12 mouse cellular contexts compared by ENCODE assay signal in the genomic region with DNA sequence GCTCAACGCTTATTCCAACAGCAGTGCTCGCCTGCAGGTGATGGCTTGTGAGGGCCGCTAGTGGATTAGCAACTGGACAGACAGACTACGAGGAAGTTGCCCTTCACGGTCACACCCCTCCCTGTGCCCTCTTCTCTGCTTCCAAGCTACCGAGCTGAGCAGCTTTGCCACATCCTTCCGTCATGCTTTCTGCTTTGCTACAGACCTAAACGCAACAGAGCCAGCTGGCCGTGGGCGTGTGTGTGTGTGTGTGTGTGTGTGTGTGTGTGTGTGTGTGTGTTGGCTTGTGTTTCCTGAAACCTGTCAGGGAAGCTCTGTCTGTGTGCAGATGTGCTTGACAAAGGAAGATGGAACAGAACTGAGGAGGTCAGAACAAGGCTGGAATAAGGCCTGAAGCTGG. TPM values are rescaled to one million over a fixed set of nuclear protein-coding genes. Genes with fewer than 3 reads are reported as not detected.
A peak's percentile ranks its signal among the peaks of the same experiment; 100 is the strongest.
DNase-seq lines count a peak whose midpoint lies in the region; ATAC-seq lines count a peak whose summit lies in the region.
"Had no signal": no experiment of that assay in that cellular context is flagged by ENCODE, and none has a peak within 500 bp of the region (broad histone marks: within the 10 kb centered on the region; RNA-seq: fewer than 3 reads in every experiment).

No protein-coding gene starts in this region.

- WGBS in heart, embryonic 12.5 days, result 88% methylated on average over 10 of the region's 10 CpGs

- intact Hi-C loops in heart, postnatal 25 days (cut with DNase I), result no loop called here

- peak; percentile 89 for ATAC-seq in activated CD4-positive, CD25-positive, alpha-beta regulatory T cell, adult 4 months
- no peak for ATAC-seq in heart, embryonic 12.5 days (ENCODE audit: insufficient number of reproducible peaks, low FRiP score)

- H3K9ac ChIP-seq in heart, embryonic 12.5 days, result no peak overlapping the region
- H3K9ac ChIP-seq: neural tube, embryonic 12.5 days had no signal

- peaks cover 89% of the 10 kb centered on the region for H3K36me3 ChIP-seq in heart, embryonic 12.5 days

- H3K4me2 ChIP-seq in heart, embryonic 12.5 days, result no peak overlapping the region
- H3K4me2 ChIP-seq: neural tube, embryonic 12.5 days had no signal

- no peaks in the 10 kb centered on the region for H3K27me3 ChIP-seq in heart, embryonic 12.5 days (replicated peaks)
- H3K27me3 ChIP-seq: neural tube, embryonic 12.5 days had no signal

- no peaks in the 10 kb centered on the region for H3K9me3 ChIP-seq in heart, embryonic 12.5 days (replicated peaks)
- H3K9me3 ChIP-seq: neural tube, embryonic 12.5 days had no signal

- peak; percentile 55 for DNase-seq in 416B (ENCODE audit: low read depth)
- DNase-seq in layer of hippocampus, adult 9-10 months (ENCODE audit: low spot score), result peak; percentile 38
- peak; percentile 78 to 83 for DNase-seq in right cerebral cortex, adult 2 months (ENCODE audit: low spot score in 2 of 2)
- no peak for DNase-seq in heart, postnatal 25 days (ENCODE audit: low spot score)
- DNase-seq in kidney, adult 18-20 months, result no peak
- no peak for DNase-seq in cerebellum, adult 11-12 months
- DNase-seq: kidney, postnatal 10 days; lung, postnatal 10 days had no signal

- H3K27ac ChIP-seq in heart, embryonic 12.5 days (ENCODE audit: poor library complexity, severe bottlenecking), result no peak overlapping the region
- H3K27ac ChIP-seq: neural tube, embryonic 12.5 days had no signal

- H3K4me3 ChIP-seq in heart, embryonic 12.5 days, result no peak overlapping the region
- H3K4me3 ChIP-seq: neural tube, embryonic 12.5 days had no signal

- H3K4me1 ChIP-seq in heart, embryonic 12.5 days (replicated peaks), result peaks cover 3% of the 10 kb centered on the region; the same call in 1 of the 2 replicates
- H3K4me1 ChIP-seq: neural tube, embryonic 12.5 days had no signal

RNA-seq across cellular contexts. Expression of gene Zap70, which starts 35.9 kb away (rescaled TPM):
- 100 to 1,000 TPM; 171 to 269 TPM for polyA plus RNA-seq in activated CD4-positive, CD25-positive, alpha-beta regulatory T cell, adult 4 months (2017; shearing (Covaris generic))
- under 1 TPM; 0.18 to 0.53 TPM for total RNA-seq in heart, postnatal 25 days (2021)
- polyA plus RNA-seq in heart, embryonic 12.5 days (2016; fragmentation: Nextera tagmentation; extraction: Ambion mirVana), result 0.33 and 0.50 TPM in 2 replicates
- total RNA-seq: MEL had no signal

Comparison
In these comparisons a context has a peak if more than half of its experiments do, and no peak if none do; other contexts are left out.
1. DNase-seq: peak in 416B (single experiment), layer of hippocampus, adult 9-10 months (single experiment) and right cerebral cortex, adult 2 months (2 of 2); none in heart, postnatal 25 days (single experiment), kidney, adult 18-20 months (single experiment) and cerebellum, adult 11-12 months (single experiment).
2. RNA of gene Zap70, which starts 35.9 kb away (polyA plus RNA-seq): 171 to 269 TPM in activated CD4-positive, CD25-positive, alpha-beta regulatory T cell, adult 4 months; 0.33 to 0.50 TPM in heart, embryonic 12.5 days; every median in the first group is over 100 times any median in the second.